Mouse (Mus musculus): ENCODE results near the gene Cygb. TPM values are rescaled to one million over a fixed set of nuclear protein-coding genes. Genes with fewer than 3 reads are reported as not detected.

Cygb gene
- total RNA-seq, 2 experiments from 2014 or later = 39.7 to 43.6 TPM

- peak; percentile 76 to 77 for DNase-seq (ENCODE audit: low spot score in 2 of 2)
Observed at GRCm38 (mm10) chr11:116657311-116658223, 3.5 kb upstream of the Cygb start.

- no peak for DNase-seq (ENCODE audit: low spot score in 2 of 2)
Observed at GRCm38 (mm10) chr11:116656348-116657191, 2.5 kb upstream of the Cygb start.

- DNase-seq (ENCODE audit: low spot score in 2 of 2) = no peak
Observed at GRCm38 (mm10) chr11:116653709-116654221, 348 bp downstream of the Cygb start.

- no peak for DNase-seq (ENCODE audit: low spot score in 2 of 2)
Observed at GRCm38 (mm10) chr11:116653234-116653633, 879 bp downstream of the Cygb start, which contains the start of gene Prcd. Gene Prcd (plus strand): TSS chr11:116653534.

GRCm38 (mm10) chr11:116652330-116653098 is 1.6 kb downstream of the Cygb start:
- DNase-seq (ENCODE audit: low spot score in 2 of 2) = no peak

- DNase-seq (ENCODE audit: low spot score in 2 of 2) = no peak
Observed at GRCm38 (mm10) chr11:116651339-116651738, 2.8 kb downstream of the Cygb start.

GRCm38 (mm10) chr11:116650811-116651210 is 3.3 kb downstream of the Cygb start:
- no peak for DNase-seq (ENCODE audit: low spot score in 2 of 2)

- no peak for DNase-seq (ENCODE audit: low spot score in 2 of 2)
Observed at GRCm38 (mm10) chr11:116649711-116650337, 4.3 kb downstream of the Cygb start.

- DNase-seq (ENCODE audit: low spot score in 2 of 2) = no peak
Observed at GRCm38 (mm10) chr11:116648976-116649375, 5.1 kb downstream of the Cygb start.

GRCm38 (mm10) chr11:116648213-116648921 is 5.7 kb downstream of the Cygb start:
- peak in 1 of 2 experiments; percentile 3 for DNase-seq (ENCODE audit: low spot score in 2 of 2)

GRCm38 (mm10) chr11:116647340-116647991 is 6.6 kb downstream of the Cygb start:
- peak in 1 of 2 experiments; percentile 2 for DNase-seq (ENCODE audit: low spot score in 2 of 2)

- no peak for DNase-seq (ENCODE audit: low spot score in 2 of 2)
Observed at GRCm38 (mm10) chr11:116646771-116647170, 7.3 kb downstream of the Cygb start.

- DNase-seq (ENCODE audit: low spot score in 2 of 2) = peak in 1 of 2 experiments; percentile 3
Observed at GRCm38 (mm10) chr11:116646136-116646535, 8.0 kb downstream of the Cygb start.

GRCm38 (mm10) chr11:116645446-116646110 is 8.5 kb downstream of the Cygb start:
- no peak for DNase-seq (ENCODE audit: low spot score in 2 of 2)

GRCm38 (mm10) chr11:116644225-116645112 is 9.6 kb downstream of the Cygb start:
- DNase-seq (ENCODE audit: low spot score in 2 of 2) = no peak

GRCm38 (mm10) chr11:116643579-116644224 is 10.4 kb downstream of the Cygb start:
- DNase-seq (ENCODE audit: low spot score in 2 of 2) = no peak
